Mouse (Mus musculus) fibroblast of lung, adult 2 months (primary cell): ENCODE measurements around the gene Olfr1416.

Experiments used
- DNase-seq: peaks from one replicate; pipeline ENCODE4 v3.0.0-alpha.2; 2011; ENCODE audit warnings: low read depth

The Olfr1416 gene

DNA sequence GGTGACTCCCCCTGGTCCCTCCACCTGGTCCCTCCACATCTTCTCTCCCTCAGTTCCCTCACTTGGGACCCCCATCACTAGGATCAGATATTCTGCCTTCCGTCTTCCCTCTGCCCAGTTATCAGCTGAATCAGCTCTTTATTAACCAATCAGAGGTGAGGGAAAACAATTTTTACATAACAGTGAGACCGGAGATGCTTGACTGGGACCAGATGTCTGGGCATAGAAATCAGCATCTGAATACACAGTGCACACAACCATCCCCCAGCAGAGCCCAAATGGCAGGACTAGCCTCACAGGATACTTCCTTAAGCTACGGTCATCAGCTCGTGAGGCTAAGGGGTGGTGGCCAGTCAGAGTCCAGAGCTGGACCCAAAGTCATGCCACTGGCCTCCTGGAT, 52.8 kb downstream of the Olfr1416 start:
- no peak for DNase-seq

DNA sequence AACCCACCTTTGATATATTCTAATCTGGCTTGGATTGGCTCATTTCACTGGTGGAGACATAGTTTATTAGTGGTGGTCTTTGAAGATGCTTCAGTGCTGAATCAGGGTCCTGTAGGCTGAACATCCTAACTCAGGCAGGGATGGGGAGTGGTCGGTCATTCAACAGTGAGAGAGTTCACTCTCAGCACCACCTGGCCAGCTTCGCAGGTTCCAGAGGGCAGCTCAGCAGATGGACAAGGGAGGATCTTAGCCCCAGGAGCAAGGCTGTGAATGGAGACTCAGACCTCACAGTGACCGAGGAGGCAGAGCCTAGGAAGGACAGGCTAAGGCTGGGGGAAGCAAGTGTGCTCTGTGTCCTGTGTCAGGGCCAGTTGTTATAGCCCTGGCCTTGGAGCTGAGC, 53.5 kb downstream of the Olfr1416 start:
- no peak for DNase-seq

DNA sequence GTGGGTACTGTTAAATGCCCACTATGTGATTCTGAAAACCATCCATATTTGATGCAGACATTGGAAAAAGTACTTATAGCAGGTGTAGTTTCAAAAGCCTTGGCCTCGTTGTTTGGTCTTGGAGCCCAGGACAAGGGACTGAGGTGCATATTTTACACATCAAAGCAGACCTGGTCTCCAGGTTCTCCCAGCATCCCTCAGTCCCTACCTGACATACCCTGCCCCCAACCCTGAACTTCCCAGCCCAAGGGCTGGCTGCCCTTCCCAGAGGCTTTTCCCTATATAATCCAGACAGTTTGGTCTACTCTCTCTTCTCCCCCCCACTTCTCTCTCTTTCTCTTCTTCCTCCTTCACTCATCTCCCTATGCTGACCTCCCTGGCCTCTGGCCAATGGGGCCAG, 53.9 kb downstream of the Olfr1416 start:
- no peak for DNase-seq
